In genomic region chr1:118895026-118895762, GRCm38 (mm10) we compare ENCODE assay signal across 12 mouse cellular contexts.
DNase-seq lines count a peak whose midpoint lies in the region; ATAC-seq and TF ChIP-seq lines count a peak whose summit lies in the region.
"Had no signal": no experiment of that assay in that cellular context is flagged by ENCODE, and none has a peak within 500 bp of the region (broad histone marks: within the 10 kb centered on the region; RNA-seq: fewer than 3 reads in every experiment).

No protein-coding gene starts in this region.

- H3K9ac ChIP-seq in forebrain, postnatal 0 days: no peak overlapping the region
- no peak overlapping the region for H3K9ac ChIP-seq in forebrain, embryonic 11.5 days (ENCODE audit: low read length)
- H3K9ac ChIP-seq in neural tube, embryonic 15.5 days (replicated peaks): no peak overlapping the region
- H3K9ac ChIP-seq: hindbrain, embryonic 14.5 days; midbrain, embryonic 12.5 days had no signal

- H3K4me1 ChIP-seq in forebrain, postnatal 0 days (ENCODE audit: insufficient read depth): no peaks in the 10 kb centered on the region
- peaks cover 8% of the 10 kb centered on the region; the same call in 1 of the 2 replicates for H3K4me1 ChIP-seq in forebrain, embryonic 11.5 days (replicated peaks; ENCODE audit: control insufficient read depth, insufficient read depth, low read length)
- peaks cover 15% of the 10 kb centered on the region for H3K4me1 ChIP-seq in neural tube, embryonic 15.5 days

- no peak overlapping the region for H3K4me3 ChIP-seq in forebrain, postnatal 0 days (ENCODE audit: low read depth, low read length)
- H3K4me3 ChIP-seq in forebrain, embryonic 11.5 days (ENCODE audit: low read depth, low read length): no peak overlapping the region
- no peak overlapping the region for H3K4me3 ChIP-seq in neural tube, embryonic 15.5 days (replicated peaks)
- H3K4me3 ChIP-seq: midbrain, embryonic 12.5 days had no signal

- H3K9me3 ChIP-seq in forebrain, postnatal 0 days (ENCODE audit: low read length): no peaks in the 10 kb centered on the region
- no peaks in the 10 kb centered on the region for H3K9me3 ChIP-seq in forebrain, embryonic 11.5 days (ENCODE audit: control insufficient read depth, low read length)
- H3K9me3 ChIP-seq in neural tube, embryonic 15.5 days (replicated peaks): no peaks in the 10 kb centered on the region
- H3K9me3 ChIP-seq: midbrain, embryonic 12.5 days had no signal

- H3K36me3 ChIP-seq in forebrain, postnatal 0 days (ENCODE audit: insufficient read depth): no peaks in the 10 kb centered on the region
- H3K36me3 ChIP-seq in forebrain, embryonic 11.5 days (ENCODE audit: control insufficient read depth, insufficient read depth, low read length): no peaks in the 10 kb centered on the region
- no peaks in the 10 kb centered on the region for H3K36me3 ChIP-seq in neural tube, embryonic 15.5 days
- H3K36me3 ChIP-seq: midbrain, embryonic 12.5 days had no signal

- no peak overlapping the region for H3K4me2 ChIP-seq in forebrain, postnatal 0 days (ENCODE audit: low read depth)
- H3K4me2 ChIP-seq in forebrain, embryonic 11.5 days (ENCODE audit: low read depth, low read length, severe bottlenecking): no peak overlapping the region
- no peak overlapping the region for H3K4me2 ChIP-seq in neural tube, embryonic 15.5 days
- H3K4me2 ChIP-seq: hindbrain, embryonic 14.5 days; liver, embryonic 11.5 days; midbrain, embryonic 12.5 days had no signal

- no peak for DNase-seq in forebrain, postnatal 0 days
- DNase-seq in forebrain, embryonic 11.5 days (ENCODE audit: low spot score): no peak
- no peak for DNase-seq in neural tube, embryonic 10.5 days (ENCODE audit: extremely low spot score, low spot score)
- peak; percentile 39 for DNase-seq in heart, postnatal 25 days (ENCODE audit: low spot score)
- peak; percentile 12 for DNase-seq in testis, postnatal 14 days (ENCODE audit: low spot score)
- DNase-seq in layer of hippocampus, adult 9-10 months (ENCODE audit: low spot score): no peak
- no peak for DNase-seq in embryo, embryonic 10.5 days (ENCODE audit: low spot score)
- DNase-seq: cerebellum, adult 9-10 months had no signal

- intact Hi-C loops in heart, postnatal 25 days (cut with DNase I): no loop called here

- no peak overlapping the region for H3K27ac ChIP-seq in forebrain, postnatal 0 days (ENCODE audit: low read depth, low read length)
- no peak overlapping the region for H3K27ac ChIP-seq in forebrain, embryonic 11.5 days (ENCODE audit: low read depth, low read length)
- no peak overlapping the region for H3K27ac ChIP-seq in neural tube, embryonic 15.5 days (replicated peaks)
- H3K27ac ChIP-seq: hindbrain, embryonic 14.5 days; midbrain, embryonic 12.5 days had no signal

- no peak for TF ChIP-seq CTCF in forebrain, postnatal 0 days (IDR thresholded peaks at IDR 0.05; ENCODE audit: low read depth)

- 71% methylated on average over 9 of the region's 9 CpGs for WGBS in forebrain, postnatal 0 days
- WGBS in forebrain, embryonic 11.5 days: 86% methylated on average over 9 of the region's 9 CpGs
- WGBS in neural tube, embryonic 15.5 days: 83% methylated on average over 9 of the region's 9 CpGs

- peak; percentile 52 for ATAC-seq in forebrain, postnatal 0 days
- ATAC-seq in forebrain, embryonic 11.5 days (replicated peaks; ENCODE audit: low FRiP score): no peak
- ATAC-seq in neural tube, embryonic 15.5 days (ENCODE audit: low FRiP score): 0 out of 2 replicates have a peak, but pooled peaks have one; percentile 33

- no peaks in the 10 kb centered on the region for H3K27me3 ChIP-seq in forebrain, postnatal 0 days (ENCODE audit: insufficient read depth, low read length)
- no peaks in the 10 kb centered on the region for H3K27me3 ChIP-seq in forebrain, embryonic 11.5 days (ENCODE audit: control insufficient read depth, insufficient read depth, low read length)
- 0 out of 2 replicates have a peak, but pooled peaks cover 3% of the 10 kb centered on the region for H3K27me3 ChIP-seq in neural tube, embryonic 15.5 days (replicated peaks)

Comparison
In these comparisons a context has a peak if more than half of its experiments do, and no peak if none do; other contexts are left out.
1. DNase-seq: peak in heart, postnatal 25 days (single experiment) and testis, postnatal 14 days (single experiment); none in forebrain, postnatal 0 days (single experiment), forebrain, embryonic 11.5 days (single experiment), neural tube, embryonic 10.5 days (single experiment), layer of hippocampus, adult 9-10 months (single experiment) and embryo, embryonic 10.5 days (single experiment).